8 mouse cellular contexts compared by ENCODE assay signal in the genomic region with DNA sequence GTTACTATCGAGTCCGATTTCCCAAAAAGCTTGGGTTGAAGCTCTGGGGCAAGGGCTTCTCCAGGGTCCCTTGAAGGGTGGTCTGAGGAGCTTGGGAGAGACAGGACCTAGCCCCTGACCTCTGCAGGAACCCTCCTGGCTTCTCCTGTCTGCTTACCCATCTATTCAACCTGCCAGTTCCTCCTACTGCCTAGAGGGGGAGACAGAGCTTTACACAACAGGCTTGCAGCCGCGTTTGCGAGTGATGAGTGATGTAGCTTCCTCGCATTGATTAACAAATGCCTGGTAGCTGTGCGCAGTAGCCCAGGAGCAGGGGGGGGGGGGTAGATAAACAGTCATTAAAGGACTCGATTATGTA. TPM values are rescaled to one million over a fixed set of nuclear protein-coding genes. Genes with fewer than 3 reads are reported as not detected.
A peak's percentile ranks its signal among the peaks of the same experiment; 100 is the strongest.
DNase-seq lines count a peak whose midpoint lies in the region; ATAC-seq and TF ChIP-seq lines count a peak whose summit lies in the region.

No protein-coding gene starts in this region.

- DNase-seq in adrenal gland, postnatal 36 days, result peak; percentile 69 to 81
- peak; percentile 95 for DNase-seq in kidney, postnatal 0 days (ENCODE audit: low spot score)
- peak; percentile 90 for DNase-seq in naive thymus-derived CD4-positive, alpha-beta T cell, adult 2 months (ENCODE audit: low read depth)
- peak; percentile 67 for DNase-seq in testis, postnatal 10 days (ENCODE audit: low spot score)

- no peaks in the 10 kb centered on the region for H3K27me3 ChIP-seq in C2C12 (ENCODE audit: control insufficient read depth, insufficient read depth, insufficient read length)
- no peaks in the 10 kb centered on the region for H3K27me3 ChIP-seq in embryonic facial prominence, embryonic 15.5 days
- no peaks in the 10 kb centered on the region for H3K27me3 ChIP-seq in heart, embryonic 14.5 days (ENCODE audit: control insufficient read depth, insufficient read depth, low read length)
- no peaks in the 10 kb centered on the region for H3K27me3 ChIP-seq in kidney, postnatal 0 days (ENCODE audit: insufficient read depth, low read length)
- H3K27me3 ChIP-seq in liver, embryonic 12.5 days (replicated peaks), result no peaks in the 10 kb centered on the region

- H3K4me1 ChIP-seq in embryonic facial prominence, embryonic 15.5 days, result peaks cover 33% of the 10 kb centered on the region
- peaks cover 10 to 20% of the 10 kb centered on the region in 2 experiments; a peak in 3 of 4 replicates for H3K4me1 ChIP-seq in heart, embryonic 14.5 days (ENCODE audit: control insufficient read depth in 2 of 2, insufficient read depth in 2 of 2, low read length in 2 of 2)
- peaks cover 25% of the 10 kb centered on the region; the same call in 1 of the 2 replicates for H3K4me1 ChIP-seq in kidney, postnatal 0 days (replicated peaks; ENCODE audit: insufficient read depth, low read length)
- peaks cover 72% of the 10 kb centered on the region for H3K4me1 ChIP-seq in liver, embryonic 12.5 days

- peaks cover 37% of the 10 kb centered on the region for H3K79me2 ChIP-seq in C2C12 (ENCODE audit: control insufficient read depth, insufficient read depth)

- no peaks in the 10 kb centered on the region for H3K9me3 ChIP-seq in embryonic facial prominence, embryonic 15.5 days (replicated peaks)
- no peaks in the 10 kb centered on the region for H3K9me3 ChIP-seq in heart, embryonic 14.5 days (ENCODE audit: control insufficient read depth, low read length)
- no peaks in the 10 kb centered on the region for H3K9me3 ChIP-seq in kidney, postnatal 0 days (replicated peaks; ENCODE audit: low read length)
- H3K9me3 ChIP-seq in liver, embryonic 12.5 days (replicated peaks), result no peaks in the 10 kb centered on the region

- H3K4me2 ChIP-seq in embryonic facial prominence, embryonic 15.5 days (replicated peaks), result peak overlapping the region; percentile 95
- peak overlapping the region; percentile 98 for H3K4me2 ChIP-seq in heart, embryonic 14.5 days (ENCODE audit: low read length)
- H3K4me2 ChIP-seq in kidney, postnatal 0 days (ENCODE audit: low read length), result peak overlapping the region; percentile 28; the same call in 1 of the 2 replicates
- H3K4me2 ChIP-seq in liver, embryonic 12.5 days, result peak overlapping the region; percentile 100

- H3K36me3 ChIP-seq in C2C12 (ENCODE audit: control insufficient read depth, insufficient read depth), result peaks cover 25% of the 10 kb centered on the region
- peaks cover 26% of the 10 kb centered on the region for H3K36me3 ChIP-seq in embryonic facial prominence, embryonic 15.5 days
- peaks cover 29% of the 10 kb centered on the region for H3K36me3 ChIP-seq in heart, embryonic 14.5 days (ENCODE audit: control insufficient read depth, insufficient read depth, low read length)
- peaks cover 9% of the 10 kb centered on the region; the same call in 1 of the 2 replicates for H3K36me3 ChIP-seq in kidney, postnatal 0 days (ENCODE audit: insufficient read depth, low read length)
- H3K36me3 ChIP-seq in liver, embryonic 12.5 days, result peaks cover 55% of the 10 kb centered on the region

- peak; percentile 93 for TF ChIP-seq CTCF in C2C12 (IDR thresholded peaks at IDR 0.05; ENCODE audit: control insufficient read depth, insufficient read depth, insufficient read length)
- TF ChIP-seq CTCF in kidney, postnatal 0 days (IDR thresholded peaks at IDR 0.05; ENCODE audit: low read depth), result peak; percentile 93

- peaks cover 10% of the 10 kb centered on the region for H3K79me3 ChIP-seq in C2C12 (ENCODE audit: low read depth)

- ATAC-seq in embryonic facial prominence, embryonic 15.5 days (ENCODE audit: insufficient number of reproducible peaks, low FRiP score, low TSS enrichment, low read depth), result no peak
- no peak for ATAC-seq in heart, embryonic 14.5 days (ENCODE audit: insufficient number of reproducible peaks, insufficient read depth, low FRiP score, low read depth)
- ATAC-seq in kidney, postnatal 0 days (replicated peaks; ENCODE audit: low FRiP score, low read depth), result 0 out of 2 replicates have a peak, but pooled peaks have one; percentile 6
- peak; percentile 36 for ATAC-seq in liver, embryonic 12.5 days

- H3K9ac ChIP-seq in embryonic facial prominence, embryonic 15.5 days, result no peak overlapping the region
- no peak overlapping the region for H3K9ac ChIP-seq in heart, embryonic 14.5 days (ENCODE audit: low read length)
- H3K9ac ChIP-seq in kidney, postnatal 0 days (ENCODE audit: low read depth, low read length), result no peak overlapping the region
- H3K9ac ChIP-seq in liver, embryonic 12.5 days, result no peak overlapping the region

- WGBS in embryonic facial prominence, embryonic 15.5 days, result 8% methylated on average over 8 of the region's 8 CpGs
- 6% methylated on average over 8 of the region's 8 CpGs for WGBS in heart, embryonic 14.5 days
- WGBS in kidney, postnatal 0 days, result 9% methylated on average over 8 of the region's 8 CpGs
- WGBS in liver, embryonic 12.5 days (ENCODE audit: insufficient replicate concordance), result 5% methylated on average over 8 of the region's 8 CpGs

- H3K27ac ChIP-seq in embryonic facial prominence, embryonic 15.5 days (replicated peaks), result 0 out of 2 replicates have a peak overlapping the region, but pooled peaks have one; percentile 74
- no peak overlapping the region for H3K27ac ChIP-seq in heart, embryonic 14.5 days (replicated peaks in 1 of 2; ENCODE audit: control insufficient read depth in 1 of 2, insufficient read depth in 1 of 2, low read depth in 2 of 2, low read length in 2 of 2)
- no peak overlapping the region for H3K27ac ChIP-seq in kidney, postnatal 0 days
- 0 out of 2 replicates have a peak overlapping the region, but pooled peaks have one; percentile 45 for H3K27ac ChIP-seq in liver, embryonic 12.5 days

- H3K4me3 ChIP-seq in C2C12 (ENCODE audit: insufficient read depth, poor library complexity, severe bottlenecking), result no peak overlapping the region
- H3K4me3 ChIP-seq in embryonic facial prominence, embryonic 15.5 days (replicated peaks), result peak overlapping the region; percentile 76
- H3K4me3 ChIP-seq in heart, embryonic 14.5 days (ENCODE audit: control insufficient read depth in 1 of 2, insufficient read depth in 1 of 2, low read depth in 1 of 2, low read length in 2 of 2), result no peak overlapping the region; a peak in 1 of 4 replicates
- H3K4me3 ChIP-seq in kidney, postnatal 0 days (replicated peaks; ENCODE audit: low read depth, low read length), result no peak overlapping the region
- H3K4me3 ChIP-seq in liver, embryonic 12.5 days, result peak overlapping the region; percentile 71

- no peak overlapping the region for H3ac ChIP-seq in C2C12 (ENCODE audit: control insufficient read depth, insufficient read length, low read depth)

TF ChIP-seq in C2C12, 6 proteins besides CTCF, POLR2A, EP300 and RAD21:
- TF ChIP-seq FOSL1 (IDR thresholded peaks at IDR 0.05; ENCODE audit: insufficient read depth, low read length, poor library complexity, severe bottlenecking), result no peak
- no peak for TF ChIP-seq USF1 (IDR thresholded peaks at IDR 0.05; ENCODE audit: low read depth)
- TF ChIP-seq MYOG (IDR thresholded peaks at IDR 0.05; ENCODE audit: control insufficient read depth, extremely low read depth, insufficient read length), result no peak
- TF ChIP-seq MAX (IDR thresholded peaks at IDR 0.05), result peak; percentile 62
- TF ChIP-seq MYOD1 (IDR thresholded peaks at IDR 0.05; ENCODE audit: control insufficient read depth, insufficient read length, low read depth), result no peak
- TF ChIP-seq CEBPB (IDR thresholded peaks at IDR 0.05; ENCODE audit: low read depth), result no peak

RNA-seq across cellular contexts. Expression of a gene that starts 1.9 kb away (rescaled TPM):
- polyA plus RNA-seq in C2C12 (2012; fragmentation: generic; extraction: Trizol), result 25.1 TPM
- 1 to 10 TPM; 3.3 to 3.7 TPM for total RNA-seq in adrenal gland, postnatal 36 days (2021)
- 17.3 and 19.9 TPM in 2 replicates for polyA plus RNA-seq in embryonic facial prominence, embryonic 15.5 days (2015; fragmentation: Nextera tagmentation; extraction: Ambion mirVana)
- 26.2 and 26.6 TPM in 2 replicates for polyA plus RNA-seq in heart, embryonic 14.5 days (2014; fragmentation: Nextera tagmentation; extraction: Ambion mirVana)
- 7.1 and 7.8 TPM in 2 replicates for polyA plus RNA-seq in kidney, postnatal 0 days (2015; fragmentation: Nextera tagmentation; extraction: Ambion mirVana)
- 17.1 and 17.4 TPM in 2 replicates for polyA plus RNA-seq in liver, embryonic 12.5 days (2016; fragmentation: Nextera tagmentation; extraction: Ambion mirVana)

RNA-seq across cellular contexts. Expression of a gene that starts 10.9 kb away (rescaled TPM):
- polyA plus RNA-seq in C2C12 (2012; fragmentation: generic; extraction: Trizol), result 18,755 TPM
- 100 to 1,000 TPM; 303 to 486 TPM for total RNA-seq in adrenal gland, postnatal 36 days (2021)
- 2,635 and 2,725 TPM in 2 replicates for polyA plus RNA-seq in embryonic facial prominence, embryonic 15.5 days (2015; fragmentation: Nextera tagmentation; extraction: Ambion mirVana)
- 708 and 842 TPM in 2 replicates for polyA plus RNA-seq in heart, embryonic 14.5 days (2014; fragmentation: Nextera tagmentation; extraction: Ambion mirVana)
- polyA plus RNA-seq in kidney, postnatal 0 days (2015; fragmentation: Nextera tagmentation; extraction: Ambion mirVana), result 576 and 592 TPM in 2 replicates
- polyA plus RNA-seq in liver, embryonic 12.5 days (2016; fragmentation: Nextera tagmentation; extraction: Ambion mirVana), result 644 and 660 TPM in 2 replicates

RNA-seq across cellular contexts. Expression of a gene that starts 16.1 kb away (rescaled TPM):
- polyA plus RNA-seq in C2C12 (2012; fragmentation: generic; extraction: Trizol), result 23.4 TPM
- total RNA-seq in adrenal gland, postnatal 36 days (2021), result 1 to 10 TPM; 7.2 to 8.5 TPM
- polyA plus RNA-seq in embryonic facial prominence, embryonic 15.5 days (2015; fragmentation: Nextera tagmentation; extraction: Ambion mirVana), result 56.7 and 68.1 TPM in 2 replicates
- polyA plus RNA-seq in heart, embryonic 14.5 days (2014; fragmentation: Nextera tagmentation; extraction: Ambion mirVana), result 13.6 and 14.5 TPM in 2 replicates
- 19.6 and 24.6 TPM in 2 replicates for polyA plus RNA-seq in kidney, postnatal 0 days (2015; fragmentation: Nextera tagmentation; extraction: Ambion mirVana)
- 34.3 and 39.3 TPM in 2 replicates for polyA plus RNA-seq in liver, embryonic 12.5 days (2016; fragmentation: Nextera tagmentation; extraction: Ambion mirVana)

RNA-seq across cellular contexts. Expression of a gene that starts 16.2 kb away (rescaled TPM):
- 0.07 TPM for polyA plus RNA-seq in C2C12 (2012; fragmentation: generic; extraction: Trizol)
- not detected for total RNA-seq in adrenal gland, postnatal 36 days (2021)
- 0.71 and 0.85 TPM in 2 replicates for polyA plus RNA-seq in embryonic facial prominence, embryonic 15.5 days (2015; fragmentation: Nextera tagmentation; extraction: Ambion mirVana)
- 0.16 TPM in 1 of 2 replicates, not detected in the other for polyA plus RNA-seq in heart, embryonic 14.5 days (2014; fragmentation: Nextera tagmentation; extraction: Ambion mirVana)
- 0.30 TPM in 1 of 2 replicates, not detected in the other for polyA plus RNA-seq in kidney, postnatal 0 days (2015; fragmentation: Nextera tagmentation; extraction: Ambion mirVana)
- polyA plus RNA-seq in liver, embryonic 12.5 days (2016; fragmentation: Nextera tagmentation; extraction: Ambion mirVana), result 0.17 and 0.43 TPM in 2 replicates

RNA-seq across cellular contexts. Expression of a gene that starts 19.1 kb away (rescaled TPM):
- 108 TPM for polyA plus RNA-seq in C2C12 (2012; fragmentation: generic; extraction: Trizol)
- 10 to 100 TPM; 41.5 to 47.4 TPM for total RNA-seq in adrenal gland, postnatal 36 days (2021)
- 52.7 and 53.7 TPM in 2 replicates for polyA plus RNA-seq in embryonic facial prominence, embryonic 15.5 days (2015; fragmentation: Nextera tagmentation; extraction: Ambion mirVana)
- polyA plus RNA-seq in heart, embryonic 14.5 days (2014; fragmentation: Nextera tagmentation; extraction: Ambion mirVana), result 30.5 and 32.6 TPM in 2 replicates
- polyA plus RNA-seq in kidney, postnatal 0 days (2015; fragmentation: Nextera tagmentation; extraction: Ambion mirVana), result 43.8 and 46.8 TPM in 2 replicates
- 47.9 and 51.6 TPM in 2 replicates for polyA plus RNA-seq in liver, embryonic 12.5 days (2016; fragmentation: Nextera tagmentation; extraction: Ambion mirVana)

Comparison
In these comparisons a context has a peak if more than half of its experiments do, and no peak if none do; other contexts are left out.
1. H3K4me3 ChIP-seq: peak in embryonic facial prominence, embryonic 15.5 days (single experiment) and liver, embryonic 12.5 days (single experiment); none in C2C12 (single experiment), heart, embryonic 14.5 days (0 of 2) and kidney, postnatal 0 days (single experiment).
2. ATAC-seq: peak in kidney, postnatal 0 days (single experiment) and liver, embryonic 12.5 days (single experiment); none in embryonic facial prominence, embryonic 15.5 days (single experiment) and heart, embryonic 14.5 days (single experiment).
3. H3K27ac ChIP-seq: peak in embryonic facial prominence, embryonic 15.5 days (single experiment) and liver, embryonic 12.5 days (single experiment); none in heart, embryonic 14.5 days (0 of 2) and kidney, postnatal 0 days (single experiment).
4. H3K4me2 ChIP-seq: peak in every context shown above with its lines; median percentile 100 in liver, embryonic 12.5 days; 98 in heart, embryonic 14.5 days; 95 in embryonic facial prominence, embryonic 15.5 days; 28 in kidney, postnatal 0 days.
5. Peak in every context shown above with its lines, with median percentiles within 50 percentile points of each other: DNase-seq.